Mouse (Mus musculus) thymus, postnatal 4 days (tissue): ENCODE measurements around the gene Svbp.

Experiments
- DNase-seq: peaks from one replicate; pipeline ENCODE4 v3.0.0; 2021

Gene Svbp

GRCm38 (mm10) chr4:119194909-119195581 lies at the start of gene Svbp:
TSS of gene Svbp (plus strand) at chr4:119195306.
- peak; percentile 96 for DNase-seq

GRCm38 (mm10) chr4:119146816-119147215 lies 48.3 kb upstream of the Svbp start:
- no peak for DNase-seq

- no peak for DNase-seq
Measured at GRCm38 (mm10) chr4:119147347-119147746, 47.8 kb upstream of the Svbp start.

- DNase-seq: no peak
Measured at GRCm38 (mm10) chr4:119148741-119149140, 46.4 kb upstream of the Svbp start.

GRCm38 (mm10) chr4:119157186-119157585 lies 37.9 kb upstream of the Svbp start:
- peak; percentile 85 for DNase-seq

GRCm38 (mm10) chr4:119157891-119158290 lies 37.2 kb upstream of the Svbp start:
- DNase-seq: no peak

GRCm38 (mm10) chr4:119161358-119161757 lies 33.7 kb upstream of the Svbp start:
- no peak for DNase-seq

GRCm38 (mm10) chr4:119162990-119163389 lies 32.1 kb upstream of the Svbp start:
- no peak for DNase-seq

- DNase-seq: no peak
Measured at GRCm38 (mm10) chr4:119165916-119166315, 29.2 kb upstream of the Svbp start.

GRCm38 (mm10) chr4:119167068-119167467 lies 28.0 kb upstream of the Svbp start:
- DNase-seq: no peak

GRCm38 (mm10) chr4:119167663-119168062 lies 27.4 kb upstream of the Svbp start:
- peak; percentile 89 for DNase-seq

GRCm38 (mm10) chr4:119172919-119173650 lies 22.0 kb upstream of the Svbp start:
- peak; percentile 33 for DNase-seq

GRCm38 (mm10) chr4:119173851-119174453 lies 21.2 kb upstream of the Svbp start, which contains the start of gene Zfp691:
TSS of gene Zfp691 (minus strand) at chr4:119174195.
- DNase-seq: peak; percentile 93

GRCm38 (mm10) chr4:119177702-119178101 lies 17.4 kb upstream of the Svbp start:
- DNase-seq: no peak

GRCm38 (mm10) chr4:119178331-119178730 lies 16.8 kb upstream of the Svbp start:
- no peak for DNase-seq

- no peak for DNase-seq
Measured at GRCm38 (mm10) chr4:119180133-119180707, 14.9 kb upstream of the Svbp start.

GRCm38 (mm10) chr4:119181456-119181855 lies 13.7 kb upstream of the Svbp start:
- no peak for DNase-seq

- no peak for DNase-seq
Measured at GRCm38 (mm10) chr4:119183525-119183924, 11.6 kb upstream of the Svbp start.

- DNase-seq: no peak
Measured at GRCm38 (mm10) chr4:119185771-119186170, 9.3 kb upstream of the Svbp start.

GRCm38 (mm10) chr4:119188060-119188785 lies 6.9 kb upstream of the Svbp start:
- no peak for DNase-seq

- no peak for DNase-seq
Measured at GRCm38 (mm10) chr4:119189392-119189791, 5.7 kb upstream of the Svbp start.

- no peak for DNase-seq
Measured at GRCm38 (mm10) chr4:119189864-119190263, 5.2 kb upstream of the Svbp start, which contains the start of gene Ermap. TSS of gene Ermap (minus strand) at chr4:119190011.

GRCm38 (mm10) chr4:119190618-119191017 lies 4.5 kb upstream of the Svbp start:
- DNase-seq: no peak
